ENCODE assay signal across 9 mouse cellular contexts in genomic region chr6:30547274-30547645, GRCm38 (mm10). TPM values are rescaled to one million over a fixed set of nuclear protein-coding genes. Genes with fewer than 3 reads are reported as not detected.
DNase-seq lines count a peak whose midpoint lies in the region; ATAC-seq and TF ChIP-seq lines count a peak whose summit lies in the region.
"Had no signal": no experiment of that assay in that cellular context is flagged by ENCODE, and none has a peak within 500 bp of the region (broad histone marks: within the 10 kb centered on the region; RNA-seq: fewer than 3 reads in every experiment).

No protein-coding gene starts in this region.

- no peaks in the 10 kb centered on the region for H3K9me3 ChIP-seq in forebrain, postnatal 0 days (ENCODE audit: low read length)
- H3K9me3 ChIP-seq in liver, embryonic 12.5 days (replicated peaks) = no peaks in the 10 kb centered on the region

- peak overlapping the region; percentile 53 for H3K4me2 ChIP-seq in forebrain, postnatal 0 days (ENCODE audit: low read depth)
- H3K4me2 ChIP-seq in liver, embryonic 12.5 days = peak overlapping the region; percentile 52

- ATAC-seq in forebrain, postnatal 0 days = peak; percentile 36; the same call in 1 of the 2 replicates
- ATAC-seq in liver, embryonic 12.5 days = no peak

- TF ChIP-seq CTCF in lung, adult 2 months (IDR thresholded peaks at IDR 0.05; ENCODE audit: insufficient read depth, low read length) = no peak
- no peak for TF ChIP-seq CTCF in cerebellum, adult 2 months (IDR thresholded peaks at IDR 0.05; ENCODE audit: borderline replicate concordance, insufficient read depth, low read depth, low read length)
- TF ChIP-seq CTCF in forebrain, postnatal 0 days (IDR thresholded peaks at IDR 0.05; ENCODE audit: low read depth) = no peak

- no peak for DNase-seq in lung, adult 2 months
- no peak for DNase-seq in lung, postnatal 14 days
- peak; percentile 59 to 71 for DNase-seq in cerebellum, adult 2 months
- peak; percentile 78 for DNase-seq in forebrain, postnatal 0 days
- peak; percentile 84 for DNase-seq in retina, postnatal 1 day
- DNase-seq in Muller cell, postnatal 12 days (ENCODE audit: inconsistent ontology term) = no peak
- no peak for DNase-seq in gastrocnemius, postnatal 4 days (ENCODE audit: low spot score in 2 of 2)

- H3K27ac ChIP-seq in cerebellum, adult 2 months (ENCODE audit: insufficient read depth, low read length) = peak overlapping the region; percentile 29
- H3K27ac ChIP-seq in forebrain, postnatal 0 days (ENCODE audit: low read depth, low read length) = peak overlapping the region; percentile 88
- no peak overlapping the region; the same call in 1 of the 2 replicates for H3K27ac ChIP-seq in liver, embryonic 12.5 days

- 3% methylated on average over 17 of the region's 17 CpGs for WGBS in lung, adult 2 months
- WGBS in cerebellum, adult 2 months = 0% methylated on average over 15 of the region's 17 CpGs
- 3% methylated on average over 17 of the region's 17 CpGs for WGBS in forebrain, postnatal 0 days
- WGBS in liver, embryonic 12.5 days (ENCODE audit: insufficient replicate concordance) = under 1% methylated on average over 17 of the region's 17 CpGs

- no peak for TF ChIP-seq POLR2A in lung, adult 2 months (IDR thresholded peaks at IDR 0.05; ENCODE audit: borderline replicate concordance, extremely low read depth, low read depth, low read length)
- TF ChIP-seq POLR2A in cerebellum, adult 2 months (IDR thresholded peaks at IDR 0.05; ENCODE audit: borderline replicate concordance, insufficient read depth, low read length) = no peak

- peaks cover 5% of the 10 kb centered on the region; the same call in 1 of the 2 replicates for H3K4me1 ChIP-seq in lung, adult 2 months (ENCODE audit: control insufficient read depth, insufficient read depth, low read length)
- H3K4me1 ChIP-seq in cerebellum, adult 2 months (ENCODE audit: control insufficient read depth, insufficient read depth, low read length) = peaks cover 5% of the 10 kb centered on the region; the same call in 1 of the 2 replicates
- H3K4me1 ChIP-seq in forebrain, postnatal 0 days (ENCODE audit: insufficient read depth) = peaks cover 32% of the 10 kb centered on the region
- peaks cover 7% of the 10 kb centered on the region; the same call in 1 of the 2 replicates for H3K4me1 ChIP-seq in liver, embryonic 12.5 days

- H3K27me3 ChIP-seq in cerebellum, adult 2 months (ENCODE audit: control insufficient read depth, insufficient read depth, low read length) = no peaks in the 10 kb centered on the region
- H3K27me3 ChIP-seq in forebrain, postnatal 0 days (ENCODE audit: insufficient read depth, low read length) = no peaks in the 10 kb centered on the region
- H3K27me3 ChIP-seq in liver, embryonic 12.5 days (replicated peaks) = peaks cover 83% of the 10 kb centered on the region

- no peaks in the 10 kb centered on the region for H3K36me3 ChIP-seq in forebrain, postnatal 0 days (ENCODE audit: insufficient read depth)
- H3K36me3 ChIP-seq in liver, embryonic 12.5 days = no peaks in the 10 kb centered on the region

- peak overlapping the region; percentile 51 for H3K4me3 ChIP-seq in lung, adult 2 months (replicated peaks; ENCODE audit: extremely low read depth, low read depth, low read length)
- peak overlapping the region; percentile 38 for H3K4me3 ChIP-seq in cerebellum, adult 2 months (replicated peaks; ENCODE audit: insufficient read depth, low read depth, low read length)
- peak overlapping the region; percentile 22 for H3K4me3 ChIP-seq in forebrain, postnatal 0 days (ENCODE audit: low read depth, low read length)
- 0 out of 2 replicates have a peak overlapping the region, but pooled peaks have one; percentile 17 for H3K4me3 ChIP-seq in liver, embryonic 12.5 days

- H3K9ac ChIP-seq in forebrain, postnatal 0 days = peak overlapping the region; percentile 36
- no peak overlapping the region for H3K9ac ChIP-seq in liver, embryonic 12.5 days

RNA-seq across cellular contexts. Expression of gene Cpa2, which starts 5.9 kb away (rescaled TPM):
- 0.13 and 0.28 TPM in 2 replicates for polyA plus RNA-seq in lung, adult 2 months (2012; rRNA removed)
- polyA plus RNA-seq in cerebellum, adult 2 months (2012; rRNA removed) = 7.0 and 7.7 TPM in 2 replicates
- total RNA-seq in forebrain, postnatal 0 days (2014; rRNA removed) = 6.8 and 10.0 TPM in 2 replicates
- 16.6 and 17.1 TPM in 2 replicates for polyA plus RNA-seq in forebrain, postnatal 0 days (2015; fragmentation: Nextera tagmentation; extraction: Ambion mirVana)
- 0.77 and 1.2 TPM in 2 replicates for polyA plus RNA-seq in liver, embryonic 12.5 days (2016; fragmentation: Nextera tagmentation; extraction: Ambion mirVana)
- 1 to 10 TPM; 4.2 to 4.4 TPM for total RNA-seq in gastrocnemius, postnatal 4 days (2021)
- total RNA-seq: common myeloid progenitor, adult 5-6 weeks had no signal

RNA-seq across cellular contexts. Expression of gene Cpa4, which starts 20.9 kb away (rescaled TPM):
- polyA plus RNA-seq in lung, adult 2 months (2012; rRNA removed) = 4.6 TPM in 1 of 2 replicates, not detected in the other
- polyA plus RNA-seq in cerebellum, adult 2 months (2012; rRNA removed) = 0.14 and 0.16 TPM in 2 replicates
- 0.23 and 0.38 TPM in 2 replicates for total RNA-seq in forebrain, postnatal 0 days (2014; rRNA removed)
- 0.58 and 0.88 TPM in 2 replicates for polyA plus RNA-seq in forebrain, postnatal 0 days (2015; fragmentation: Nextera tagmentation; extraction: Ambion mirVana)
- 0.12 and 0.35 TPM in 2 replicates for polyA plus RNA-seq in liver, embryonic 12.5 days (2016; fragmentation: Nextera tagmentation; extraction: Ambion mirVana)
- 1 to 10 TPM; 1.7 to 2.0 TPM for total RNA-seq in gastrocnemius, postnatal 4 days (2021)
- total RNA-seq: common myeloid progenitor, adult 5-6 weeks had no signal

RNA-seq across cellular contexts. Expression of gene Ssmem1, which starts 37.6 kb away (rescaled TPM):
- polyA plus RNA-seq in lung, adult 2 months (2012; rRNA removed) = not detected in 2 replicates
- polyA plus RNA-seq in cerebellum, adult 2 months (2012; rRNA removed) = 0.08 and 0.17 TPM in 2 replicates
- 0.95 and 1.4 TPM in 2 replicates for total RNA-seq in forebrain, postnatal 0 days (2014; rRNA removed)
- 0.29 TPM in 1 of 2 replicates, not detected in the other for polyA plus RNA-seq in forebrain, postnatal 0 days (2015; fragmentation: Nextera tagmentation; extraction: Ambion mirVana)
- 0.14 and 0.23 TPM in 2 replicates for polyA plus RNA-seq in liver, embryonic 12.5 days (2016; fragmentation: Nextera tagmentation; extraction: Ambion mirVana)
- under 1 TPM; 0.49 to 0.74 TPM for total RNA-seq in gastrocnemius, postnatal 4 days (2021)
- total RNA-seq: common myeloid progenitor, adult 5-6 weeks had no signal

RNA-seq across cellular contexts. Expression of gene Tmem209, which starts 37.7 kb away (rescaled TPM):
- polyA plus RNA-seq in lung, adult 2 months (2012; rRNA removed) = 31.4 and 40.3 TPM in 2 replicates
- polyA plus RNA-seq in cerebellum, adult 2 months (2012; rRNA removed) = 33.9 and 36.7 TPM in 2 replicates
- 44.4 and 49.8 TPM in 2 replicates for total RNA-seq in forebrain, postnatal 0 days (2014; rRNA removed)
- 19.7 and 24.2 TPM in 2 replicates for polyA plus RNA-seq in forebrain, postnatal 0 days (2015; fragmentation: Nextera tagmentation; extraction: Ambion mirVana)
- polyA plus RNA-seq in liver, embryonic 12.5 days (2016; fragmentation: Nextera tagmentation; extraction: Ambion mirVana) = 29.2 and 30.9 TPM in 2 replicates
- 10 to 100 TPM; 15.7 to 16.4 TPM for total RNA-seq in gastrocnemius, postnatal 4 days (2021)

Comparison
In these comparisons a context has a peak if more than half of its experiments do, and no peak if none do; other contexts are left out.
1. DNase-seq: peak in cerebellum, adult 2 months (2 of 2), forebrain, postnatal 0 days (single experiment) and retina, postnatal 1 day (single experiment); none in lung, adult 2 months (single experiment), lung, postnatal 14 days (single experiment), Muller cell, postnatal 12 days (single experiment) and gastrocnemius, postnatal 4 days (0 of 2).
2. Peak in every context shown above with its lines, with median percentiles within 50 percentile points of each other: H3K4me3 ChIP-seq.